Mouse (Mus musculus): ENCODE measurements around the gene Ddx46.
A peak's percentile ranks its signal among the peaks of the same experiment; 100 is the strongest.

Gene Ddx46

DNA sequence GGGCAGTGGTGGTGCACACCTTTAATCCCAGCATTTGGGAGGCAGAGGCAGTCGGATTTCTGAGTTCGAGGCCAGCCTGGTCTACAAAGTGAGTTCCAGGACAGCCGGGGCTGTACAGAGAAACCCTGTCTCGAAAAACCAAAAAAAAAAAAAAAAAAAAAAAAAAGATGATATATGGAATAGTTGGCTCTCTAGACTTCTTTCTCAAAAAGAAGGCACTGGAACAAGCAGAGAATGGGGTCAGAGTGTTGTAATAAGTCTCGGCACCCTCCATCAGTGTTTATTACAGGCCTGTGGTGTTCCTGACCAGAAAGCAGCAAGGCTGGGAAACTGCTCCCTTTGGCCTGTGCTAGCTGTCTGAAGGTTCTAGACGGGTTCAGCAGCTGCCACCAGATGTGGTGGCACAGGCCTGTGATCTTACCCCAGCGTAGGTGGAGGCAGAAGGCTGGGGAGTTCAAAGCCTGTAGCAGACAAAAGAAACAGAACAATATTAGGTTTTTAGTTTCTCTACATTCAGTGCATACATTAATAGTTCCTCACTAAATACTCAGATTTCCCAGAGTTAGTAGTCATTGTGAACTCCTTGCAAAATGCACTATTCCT is 81.2 kb downstream of the Ddx46 start:
- no peak for DNase-seq (ENCODE audit: extremely low read depth, insufficient read length, low spot score)

DNA sequence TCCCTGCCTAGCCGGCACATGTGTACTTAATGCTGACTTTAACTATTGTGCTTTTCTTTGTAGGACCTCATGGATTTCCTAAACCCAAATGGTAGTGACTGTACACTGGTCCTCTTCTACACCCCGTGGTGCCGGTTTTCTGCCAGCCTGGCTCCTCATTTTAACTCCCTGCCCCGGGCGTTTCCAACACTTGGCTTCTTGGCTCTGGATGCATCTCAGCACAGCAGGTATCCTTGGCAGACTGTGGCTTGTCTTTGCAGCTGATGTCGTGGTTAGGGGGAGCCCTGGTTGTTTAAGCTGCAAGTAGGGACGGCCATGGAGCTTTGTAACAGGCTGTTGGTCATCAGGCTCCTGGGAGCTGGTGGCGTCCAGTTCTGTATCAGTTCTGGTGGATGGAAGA is 86.7 kb downstream of the Ddx46 start:
- no peak for DNase-seq (ENCODE audit: extremely low read depth, insufficient read length, low spot score)

DNA sequence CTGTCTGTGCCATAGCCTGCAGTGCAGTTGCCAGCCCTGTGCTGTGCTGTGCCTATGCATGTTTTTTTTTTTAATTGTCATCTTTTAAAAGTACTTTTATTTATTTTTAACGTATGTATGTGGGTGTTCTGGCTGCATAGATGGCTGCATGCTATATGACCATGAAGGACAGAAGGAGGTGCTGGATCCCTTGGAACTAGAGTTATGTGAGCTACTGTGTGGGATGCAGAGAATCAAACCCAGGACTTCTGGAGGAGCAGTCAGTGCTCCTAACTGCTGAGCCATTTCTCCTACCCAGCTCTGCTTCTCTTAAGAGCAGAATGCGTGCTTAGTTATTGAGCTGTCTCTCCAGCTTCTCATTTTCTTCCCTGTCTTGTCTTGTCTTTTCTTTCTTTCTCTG is 87.2 kb downstream of the Ddx46 start:
- no peak for DNase-seq (ENCODE audit: extremely low read depth, insufficient read length, low spot score)

DNA sequence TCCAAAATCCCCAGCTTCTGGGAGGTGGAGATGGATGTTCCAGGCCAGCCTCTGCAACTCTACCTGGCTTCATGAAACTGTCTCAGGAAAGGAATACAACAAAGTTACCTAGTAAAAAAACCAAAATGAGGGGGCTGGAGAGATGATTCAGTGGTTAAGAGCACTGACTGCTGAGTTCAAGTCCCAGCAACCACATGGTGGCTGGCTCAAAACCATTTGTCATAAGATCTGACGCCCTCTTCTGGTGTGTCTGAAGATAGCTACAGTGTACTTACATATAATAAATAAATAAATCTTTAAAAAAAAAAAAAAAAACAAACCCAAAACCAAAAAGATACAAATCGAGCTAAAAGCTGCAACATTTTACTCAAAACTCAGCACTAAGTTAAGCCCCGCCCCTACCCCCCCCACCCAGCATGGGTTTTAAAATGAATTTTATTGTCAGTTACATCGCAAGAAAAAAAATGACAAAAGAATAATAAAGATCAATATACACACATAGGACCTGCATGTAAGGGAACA is 91.8 kb downstream of the Ddx46 start:
- DNase-seq (ENCODE audit: extremely low read depth, insufficient read length, low spot score) = no peak

DNA sequence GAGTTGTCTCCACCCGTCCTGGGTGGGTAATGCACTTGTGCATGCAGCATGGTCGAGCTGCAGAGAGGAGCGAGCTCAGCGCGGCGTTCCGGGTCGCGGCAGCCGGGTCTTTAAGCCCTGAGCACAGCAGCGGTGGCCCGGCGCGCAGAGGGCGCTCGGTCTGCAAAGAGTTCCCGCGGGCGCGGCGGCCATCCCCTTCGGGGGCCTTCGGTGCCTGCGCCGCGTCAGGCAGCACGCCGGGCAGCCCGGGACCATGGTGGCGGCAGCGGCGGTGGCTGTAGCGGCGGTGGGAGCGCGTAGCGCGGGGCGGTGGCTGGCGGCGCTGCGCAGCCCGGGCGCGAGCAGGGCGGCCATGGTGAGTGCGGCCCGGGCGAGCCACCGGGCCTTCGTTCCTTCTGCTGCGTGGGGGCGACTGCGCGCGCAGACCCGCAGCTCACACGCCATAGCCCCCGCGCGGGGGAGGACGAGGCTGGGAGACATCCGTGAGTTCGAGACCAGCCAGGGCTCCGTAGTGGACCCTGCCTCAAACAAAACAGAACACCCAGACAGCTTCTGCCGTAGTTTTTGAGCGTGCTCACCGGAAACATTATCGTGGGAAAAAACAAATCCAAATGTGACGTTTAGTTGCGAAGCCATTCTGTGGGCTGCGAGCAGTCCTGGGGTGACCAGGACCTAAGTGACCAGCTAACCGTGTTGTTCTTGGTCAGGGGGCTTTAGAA is 92.5 kb downstream of the Ddx46 start, which contains the start of gene Pcbd2:
Pcbd2 (plus strand) TSS at position 249 of the 719 bp plus-strand sequence.
- peak; percentile 87 for DNase-seq (ENCODE audit: extremely low read depth, insufficient read length, low spot score)

DNA sequence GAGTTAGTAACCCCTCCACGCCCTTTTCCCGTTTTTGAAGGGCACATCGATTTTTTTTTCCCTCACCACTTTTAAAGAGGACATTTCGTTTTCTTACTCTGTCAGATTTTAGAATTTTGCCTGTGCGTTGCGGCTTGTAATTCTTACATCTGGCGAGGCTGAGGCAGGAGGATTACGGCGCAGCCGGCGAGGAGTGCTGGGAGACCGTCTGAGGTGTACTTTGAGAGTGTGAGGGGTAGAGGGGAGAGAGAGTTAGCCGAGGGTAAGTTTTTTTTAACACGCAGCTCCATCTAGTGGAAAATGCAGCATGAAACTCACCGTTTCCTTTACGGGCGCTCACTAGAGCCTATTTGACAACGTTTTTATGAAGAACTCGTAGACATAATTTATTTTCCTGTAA is 93.0 kb downstream of the Ddx46 start:
- DNase-seq (ENCODE audit: extremely low read depth, insufficient read length, low spot score) = peak; percentile 62

DNA sequence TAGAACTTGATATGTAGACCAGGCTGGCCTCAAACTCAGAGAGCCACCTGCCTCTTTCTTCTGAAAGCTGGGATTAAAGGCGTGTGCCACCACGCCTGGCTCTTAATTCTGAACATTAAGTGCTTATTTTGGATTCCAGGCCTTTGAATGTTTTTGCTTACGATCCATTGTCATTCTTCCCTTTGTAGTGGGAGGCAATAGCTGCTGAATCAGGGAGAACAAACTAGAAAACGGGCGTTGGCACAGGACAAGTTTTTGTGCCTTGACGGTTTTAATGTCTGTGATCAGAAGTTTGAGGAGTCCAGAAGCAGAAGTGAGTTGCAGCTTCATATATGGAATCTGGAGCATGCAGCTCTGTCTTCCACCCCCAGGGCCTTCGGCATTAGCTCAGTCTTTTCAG is 95.9 kb downstream of the Ddx46 start:
- no peak for DNase-seq (ENCODE audit: extremely low read depth, insufficient read length, low spot score)

All from 3134 (cell line).